Mouse (Mus musculus): ENCODE results near the gene Supt5. TPM values are rescaled to one million over a fixed set of nuclear protein-coding genes. Genes with fewer than 3 reads are reported as not detected.

Supt5 gene
- polyA plus RNA-seq, 1 experiment from 2014 or later, result 97.2 TPM

- WGBS, result 95% methylated on average over 2 of the region's 2 CpGs
- DNase-seq (ENCODE audit: low spot score), result no peak
- H3K36me3 ChIP-seq (ENCODE audit: control insufficient read depth, insufficient read depth, low read length), result peaks cover 9% of the 10 kb centered on the region; the same call in 1 of the 2 replicates
- H3K27me3 ChIP-seq (ENCODE audit: control insufficient read depth, insufficient read depth, low read length), result no peaks in the 10 kb centered on the region
- H3K27ac ChIP-seq (ENCODE audit: low read depth, low read length), result no peak overlapping the region
- H3K9ac ChIP-seq (ENCODE audit: low read length), result no peak overlapping the region
- no peak overlapping the region for H3K4me3 ChIP-seq (ENCODE audit: low read depth, low read length)
- no peaks in the 10 kb centered on the region for H3K9me3 ChIP-seq (ENCODE audit: control insufficient read depth, low read length)
- no peaks in the 10 kb centered on the region for H3K4me1 ChIP-seq (replicated peaks; ENCODE audit: control insufficient read depth, insufficient read depth, low read length)
- H3K4me2 ChIP-seq (ENCODE audit: low read depth, low read length, severe bottlenecking), result no peak overlapping the region
- ATAC-seq (replicated peaks; ENCODE audit: low FRiP score), result no peak
Observed at GRCm38 (mm10) chr7:28328260-28328659, 10.3 kb downstream of the Supt5 start.

DNA sequence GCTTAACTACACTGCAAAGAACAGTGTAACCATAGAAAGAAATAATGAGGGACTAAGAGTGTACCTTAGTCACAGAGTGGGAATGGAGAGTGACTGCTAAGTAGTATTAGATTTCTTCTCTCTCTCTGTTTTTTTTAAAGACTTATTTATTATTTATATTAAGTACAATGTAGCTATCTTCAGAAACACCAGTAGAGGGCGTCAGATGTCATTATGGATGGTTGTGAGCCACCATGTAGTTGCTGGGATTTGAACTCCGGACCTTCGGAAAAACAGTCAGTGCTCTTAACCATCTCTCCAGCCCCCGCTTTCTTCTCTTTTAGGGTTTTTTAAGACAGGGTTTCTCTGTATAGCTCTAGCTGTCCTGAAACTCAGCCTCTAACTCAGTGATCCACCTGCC, 12.1 kb downstream of the Supt5 start:
- no peak for DNase-seq (ENCODE audit: low spot score)
- WGBS, result 83% methylated on average over 4 of the region's 4 CpGs
- no peaks in the 10 kb centered on the region for H3K27me3 ChIP-seq (ENCODE audit: control insufficient read depth, insufficient read depth, low read length)
- ATAC-seq (replicated peaks; ENCODE audit: low FRiP score), result no peak
- H3K9me3 ChIP-seq (ENCODE audit: control insufficient read depth, low read length), result no peaks in the 10 kb centered on the region
- no peak overlapping the region for H3K4me2 ChIP-seq (ENCODE audit: low read depth, low read length, severe bottlenecking)
- H3K4me1 ChIP-seq (replicated peaks; ENCODE audit: control insufficient read depth, insufficient read depth, low read length), result no peaks in the 10 kb centered on the region
- H3K9ac ChIP-seq (ENCODE audit: low read length), result no peak overlapping the region
- no peak overlapping the region for H3K27ac ChIP-seq (ENCODE audit: low read depth, low read length)
- H3K4me3 ChIP-seq (ENCODE audit: low read depth, low read length), result no peak overlapping the region
- peaks cover 18% of the 10 kb centered on the region for H3K36me3 ChIP-seq (ENCODE audit: control insufficient read depth, insufficient read depth, low read length)

GRCm38 (mm10) chr7:28325293-28325692, 13.3 kb downstream of the Supt5 start:
- 92% methylated on average over 8 of the region's 8 CpGs for WGBS
- no peak for DNase-seq (ENCODE audit: low spot score)
- no peak overlapping the region for H3K4me2 ChIP-seq (ENCODE audit: low read depth, low read length, severe bottlenecking)
- H3K4me3 ChIP-seq (ENCODE audit: low read depth, low read length), result no peak overlapping the region
- ATAC-seq (replicated peaks; ENCODE audit: low FRiP score), result no peak
- peaks cover 19% of the 10 kb centered on the region for H3K36me3 ChIP-seq (ENCODE audit: control insufficient read depth, insufficient read depth, low read length)
- no peaks in the 10 kb centered on the region for H3K27me3 ChIP-seq (ENCODE audit: control insufficient read depth, insufficient read depth, low read length)
- H3K9ac ChIP-seq (ENCODE audit: low read length), result no peak overlapping the region
- no peak overlapping the region for H3K27ac ChIP-seq (ENCODE audit: low read depth, low read length)
- no peaks in the 10 kb centered on the region for H3K4me1 ChIP-seq (replicated peaks; ENCODE audit: control insufficient read depth, insufficient read depth, low read length)
- H3K9me3 ChIP-seq (ENCODE audit: control insufficient read depth, low read length), result no peaks in the 10 kb centered on the region

DNA sequence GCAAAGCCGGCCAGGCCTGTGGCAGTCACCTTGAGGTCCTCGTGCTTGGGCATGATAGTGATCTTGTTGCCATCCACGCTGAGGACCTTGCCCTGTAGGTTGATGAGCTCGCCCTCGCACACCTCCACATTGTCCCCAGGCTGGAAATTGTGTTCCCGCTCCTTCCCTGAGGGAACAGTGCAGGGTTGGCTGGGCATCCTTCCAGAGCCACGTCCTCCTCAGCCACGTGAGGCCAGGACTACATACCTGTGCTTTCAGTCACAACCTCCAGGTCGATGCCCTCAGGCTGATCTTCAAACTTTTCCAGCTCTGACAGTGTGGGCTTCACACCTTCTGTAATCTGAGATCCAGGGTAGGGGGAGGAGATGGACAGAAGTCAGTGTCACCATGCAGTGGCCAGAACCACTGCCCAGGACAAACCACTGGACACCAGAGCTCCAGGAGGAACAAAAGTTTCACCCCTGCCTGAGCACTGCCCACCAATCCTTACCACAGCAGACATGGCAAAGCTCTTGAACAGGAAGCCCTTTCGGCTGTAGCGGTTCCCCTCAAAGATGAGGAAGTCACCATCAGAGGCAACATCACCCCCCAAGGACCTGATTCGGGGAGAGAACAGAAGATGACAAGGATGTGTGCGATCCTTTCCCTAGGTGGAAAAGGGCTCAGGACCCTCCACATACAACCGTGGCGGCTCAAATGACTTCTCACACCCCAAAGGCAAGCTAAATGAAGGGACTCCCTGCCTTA, 16.4 kb downstream of the Supt5 start:
- WGBS, result 94% methylated on average over 15 of the region's 15 CpGs
- no peak overlapping the region for H3K9ac ChIP-seq (ENCODE audit: low read length)
- no peak for ATAC-seq (replicated peaks; ENCODE audit: low FRiP score)
- DNase-seq (ENCODE audit: low spot score), result no peak
- no peaks in the 10 kb centered on the region for H3K4me1 ChIP-seq (replicated peaks; ENCODE audit: control insufficient read depth, insufficient read depth, low read length)
- no peak overlapping the region for H3K4me2 ChIP-seq (ENCODE audit: low read depth, low read length, severe bottlenecking)
- H3K27me3 ChIP-seq (ENCODE audit: control insufficient read depth, insufficient read depth, low read length), result no peaks in the 10 kb centered on the region
- peaks cover 31% of the 10 kb centered on the region for H3K36me3 ChIP-seq (ENCODE audit: control insufficient read depth, insufficient read depth, low read length)
- H3K4me3 ChIP-seq (ENCODE audit: low read depth, low read length), result no peak overlapping the region
- no peaks in the 10 kb centered on the region for H3K9me3 ChIP-seq (ENCODE audit: control insufficient read depth, low read length)
- H3K27ac ChIP-seq (ENCODE audit: low read depth, low read length), result no peak overlapping the region

DNA sequence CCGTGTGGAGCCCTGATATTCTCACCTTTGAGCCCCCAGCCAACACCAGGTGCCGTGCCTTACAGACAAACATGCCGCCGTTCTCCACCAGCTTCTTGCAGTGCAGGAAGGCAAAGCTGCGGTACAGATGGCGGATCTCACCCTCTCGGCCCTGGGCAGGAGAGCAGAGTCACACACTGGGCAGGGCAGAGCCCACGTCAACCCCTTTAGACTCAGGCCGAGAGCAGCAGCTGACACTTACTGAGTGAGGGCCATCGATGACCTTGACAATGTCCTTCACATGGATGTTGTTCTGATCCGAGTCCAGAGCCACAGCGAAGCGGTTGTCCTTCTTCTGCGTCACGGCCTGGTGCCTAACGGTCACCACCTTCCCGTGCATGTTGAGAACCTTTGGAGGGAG, 19.8 kb downstream of the Supt5 start:
- no peak for ATAC-seq (replicated peaks; ENCODE audit: low FRiP score)
- H3K27ac ChIP-seq (ENCODE audit: low read depth, low read length), result no peak overlapping the region
- H3K9me3 ChIP-seq (ENCODE audit: control insufficient read depth, low read length), result no peaks in the 10 kb centered on the region
- no peak overlapping the region for H3K9ac ChIP-seq (ENCODE audit: low read length)
- H3K36me3 ChIP-seq (ENCODE audit: control insufficient read depth, insufficient read depth, low read length), result peaks cover 43% of the 10 kb centered on the region
- no peaks in the 10 kb centered on the region for H3K27me3 ChIP-seq (ENCODE audit: control insufficient read depth, insufficient read depth, low read length)
- H3K4me3 ChIP-seq (ENCODE audit: low read depth, low read length), result no peak overlapping the region
- no peak overlapping the region for H3K4me2 ChIP-seq (ENCODE audit: low read depth, low read length, severe bottlenecking)
- 95% methylated on average over 17 of the region's 17 CpGs for WGBS
- no peaks in the 10 kb centered on the region for H3K4me1 ChIP-seq (replicated peaks; ENCODE audit: control insufficient read depth, insufficient read depth, low read length)
- DNase-seq (ENCODE audit: low spot score), result no peak

DNA sequence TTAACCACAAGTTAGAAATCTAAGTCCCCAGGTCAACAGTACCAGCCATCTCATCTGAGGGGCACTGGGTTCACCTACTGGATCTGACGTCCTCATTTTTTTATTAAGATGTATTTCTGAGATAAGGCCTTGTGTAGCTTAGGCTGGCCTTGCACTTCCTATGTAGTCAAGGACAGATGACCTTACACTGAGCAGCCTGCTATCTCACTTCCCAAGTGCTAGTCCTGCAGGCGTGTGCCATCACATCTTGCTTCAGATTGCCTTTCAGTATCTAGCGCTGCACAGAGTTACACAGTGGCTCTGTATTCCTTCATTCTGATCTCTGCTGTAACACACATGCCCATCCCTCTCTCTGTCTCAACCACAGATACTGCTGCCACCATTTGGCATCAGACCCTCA, 20.5 kb downstream of the Supt5 start:
- no peak overlapping the region for H3K4me2 ChIP-seq (ENCODE audit: low read depth, low read length, severe bottlenecking)
- H3K9me3 ChIP-seq (ENCODE audit: control insufficient read depth, low read length), result no peaks in the 10 kb centered on the region
- no peak overlapping the region for H3K27ac ChIP-seq (ENCODE audit: low read depth, low read length)
- H3K27me3 ChIP-seq (ENCODE audit: control insufficient read depth, insufficient read depth, low read length), result no peaks in the 10 kb centered on the region
- 92% methylated on average over 3 of the region's 3 CpGs for WGBS
- H3K9ac ChIP-seq (ENCODE audit: low read length), result no peak overlapping the region
- no peak overlapping the region for H3K4me3 ChIP-seq (ENCODE audit: low read depth, low read length)
- ATAC-seq (replicated peaks; ENCODE audit: low FRiP score) (no peak), DNase-seq (ENCODE audit: low spot score) (no peak)
- no peaks in the 10 kb centered on the region for H3K4me1 ChIP-seq (replicated peaks; ENCODE audit: control insufficient read depth, insufficient read depth, low read length)
- peaks cover 43% of the 10 kb centered on the region for H3K36me3 ChIP-seq (ENCODE audit: control insufficient read depth, insufficient read depth, low read length)

DNA sequence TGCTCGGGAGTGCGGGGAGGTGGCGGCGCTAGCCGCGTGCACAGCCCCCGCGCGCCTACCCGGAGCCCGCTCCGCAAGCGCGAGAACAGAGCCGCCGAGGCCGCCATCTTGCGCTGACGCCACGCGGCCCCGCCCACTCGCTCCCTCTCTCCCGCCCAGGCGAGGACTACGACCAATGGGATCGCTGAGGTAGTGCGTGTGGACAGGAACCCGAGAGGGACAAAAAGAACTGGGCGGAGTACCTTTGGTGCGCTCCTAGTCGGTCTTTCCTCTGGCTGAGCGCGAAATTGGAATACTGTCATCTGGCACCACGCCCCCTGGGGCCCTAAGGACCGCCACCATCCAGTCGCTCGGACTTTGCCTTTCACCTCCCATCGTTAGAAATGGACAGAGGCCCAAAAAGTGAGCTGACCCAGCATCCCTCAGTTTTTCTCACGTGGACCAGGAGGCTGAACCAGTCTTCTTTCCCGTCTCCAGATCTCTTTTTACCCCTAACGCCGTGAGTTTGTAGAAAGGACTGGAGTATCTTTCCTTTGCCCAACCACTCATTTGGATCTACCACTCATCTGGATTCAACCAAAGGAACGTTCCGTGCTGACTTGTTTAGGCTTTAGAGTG, 26.5 kb downstream of the Supt5 start, which contains the start of gene Timm50:
Gene Timm50, minus strand, starts transcription at position 147 of the 618 bp plus-strand sequence.
- DNase-seq (ENCODE audit: low spot score) (peak; percentile 96), ATAC-seq (replicated peaks; ENCODE audit: low FRiP score) (peak; percentile 96)
- H3K27me3 ChIP-seq (ENCODE audit: control insufficient read depth, insufficient read depth, low read length), result no peaks in the 10 kb centered on the region
- peak within 1 kb of the TSS; percentile 87 for H3K4me2 ChIP-seq (ENCODE audit: low read depth, low read length, severe bottlenecking)
- WGBS, result 1% methylated on average over 45 of the region's 45 CpGs
- peak within 1 kb of the TSS; percentile 31; the same call in 1 of the 2 replicates for H3K27ac ChIP-seq (ENCODE audit: low read depth, low read length)
- peak within 1 kb of the TSS; percentile 94 for H3K4me3 ChIP-seq (ENCODE audit: low read depth, low read length)
- H3K4me1 ChIP-seq (replicated peaks; ENCODE audit: control insufficient read depth, insufficient read depth, low read length), result peaks cover 10% of the 10 kb centered on the region
- H3K9me3 ChIP-seq (ENCODE audit: control insufficient read depth, low read length), result no peaks in the 10 kb centered on the region
- peaks cover 20% of the 10 kb centered on the region for H3K36me3 ChIP-seq (ENCODE audit: control insufficient read depth, insufficient read depth, low read length)
- peak within 1 kb of the TSS; percentile 93 for H3K9ac ChIP-seq (ENCODE audit: low read length)

GRCm38 (mm10) chr7:28311151-28311925, 27.2 kb downstream of the Supt5 start:
- H3K4me1 ChIP-seq (replicated peaks; ENCODE audit: control insufficient read depth, insufficient read depth, low read length), result peaks cover 10% of the 10 kb centered on the region
- WGBS, result 8% methylated on average over 35 of the region's 35 CpGs
- peak overlapping the region; percentile 93 for H3K9ac ChIP-seq (ENCODE audit: low read length)
- DNase-seq (ENCODE audit: low spot score) (no peak), ATAC-seq (replicated peaks; ENCODE audit: low FRiP score) (peak; percentile 49)
- peak overlapping the region; percentile 31; the same call in 1 of the 2 replicates for H3K27ac ChIP-seq (ENCODE audit: low read depth, low read length)
- peak overlapping the region; percentile 87 for H3K4me2 ChIP-seq (ENCODE audit: low read depth, low read length, severe bottlenecking)
- peaks cover 15% of the 10 kb centered on the region for H3K36me3 ChIP-seq (ENCODE audit: control insufficient read depth, insufficient read depth, low read length)
- no peaks in the 10 kb centered on the region for H3K27me3 ChIP-seq (ENCODE audit: control insufficient read depth, insufficient read depth, low read length)
- H3K9me3 ChIP-seq (ENCODE audit: control insufficient read depth, low read length), result no peaks in the 10 kb centered on the region
- H3K4me3 ChIP-seq (ENCODE audit: low read depth, low read length), result peak overlapping the region; percentile 94

Data from forebrain, embryonic 11.5 days (tissue).